Mouse (Mus musculus) cerebellum, postnatal 4 days (tissue): ENCODE measurements around the gene 0610009B22Rik.
A peak's percentile ranks its signal among the peaks of the same experiment; 100 is the strongest.

Source experiments
- DNase-seq, 2 experiments: peaks; one replicate each; pipeline ENCODE4 v3.0.0; 2022; ENCODE audit warnings: low spot score in 2 of 2, mixed read lengths in 1 of 2

Gene 0610009B22Rik

GRCm38 (mm10) chr11:51661867-51662365, 26.8 kb downstream of the 0610009B22Rik start:
- DNase-seq, result no peak

GRCm38 (mm10) chr11:51658705-51659104, 30.0 kb downstream of the 0610009B22Rik start:
- no peak for DNase-seq

GRCm38 (mm10) chr11:51658291-51658690, 30.4 kb downstream of the 0610009B22Rik start:
- DNase-seq, result no peak

GRCm38 (mm10) chr11:51656798-51657521, 31.7 kb downstream of the 0610009B22Rik start:
- DNase-seq, result no peak

- DNase-seq, result no peak
Observed at GRCm38 (mm10) chr11:51654891-51655290, 33.8 kb downstream of the 0610009B22Rik start.

GRCm38 (mm10) chr11:51653736-51654135, 34.9 kb downstream of the 0610009B22Rik start:
- no peak for DNase-seq

GRCm38 (mm10) chr11:51652889-51653418, 35.7 kb downstream of the 0610009B22Rik start:
- DNase-seq, result no peak

GRCm38 (mm10) chr11:51650691-51651515, 37.8 kb downstream of the 0610009B22Rik start, which contains the start of the genes N4bp3 and D930048N14Rik:
Gene N4bp3 (minus strand): TSS chr11:51650842.
Gene D930048N14Rik (plus strand): TSS chr11:51650954.
- DNase-seq, result peak in 1 of 2 experiments; percentile 59

DNA sequence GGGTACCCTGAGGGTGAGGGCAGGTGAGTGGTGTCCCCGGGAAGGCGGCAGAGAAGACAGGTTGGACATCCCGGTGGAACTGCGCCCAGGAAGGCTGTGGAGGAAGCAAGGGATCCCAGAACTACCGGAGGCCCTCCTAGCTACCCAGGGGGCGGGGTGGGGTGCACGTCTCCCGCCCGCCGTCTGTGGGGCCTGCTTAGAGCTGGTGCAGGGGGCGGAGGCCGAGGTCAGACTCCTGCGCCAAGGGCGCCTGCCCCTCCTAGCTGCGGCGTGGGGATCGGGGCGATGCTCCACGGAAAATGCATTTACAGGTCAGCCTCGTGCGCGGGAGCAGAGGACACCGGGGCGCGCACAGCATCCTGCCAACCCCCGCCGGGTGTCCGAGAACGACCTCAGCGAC, 38.4 kb downstream of the 0610009B22Rik start:
- no peak for DNase-seq

DNA sequence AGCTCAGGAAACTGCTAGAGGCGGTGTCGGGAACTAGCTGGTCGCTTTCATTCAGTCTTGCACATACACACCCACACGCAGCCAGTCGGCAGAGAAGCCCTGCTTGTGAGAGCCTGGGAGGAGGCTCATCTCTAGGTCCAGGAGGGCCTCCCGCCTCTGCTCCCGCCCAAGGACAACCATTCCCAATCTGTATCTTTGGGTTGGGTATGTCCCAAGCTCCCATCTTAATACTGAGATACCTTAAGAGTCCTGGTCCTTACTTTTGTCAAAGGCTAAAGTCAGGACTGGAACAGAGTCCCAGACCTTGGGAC, 38.8 kb downstream of the 0610009B22Rik start:
- DNase-seq, result no peak

DNA sequence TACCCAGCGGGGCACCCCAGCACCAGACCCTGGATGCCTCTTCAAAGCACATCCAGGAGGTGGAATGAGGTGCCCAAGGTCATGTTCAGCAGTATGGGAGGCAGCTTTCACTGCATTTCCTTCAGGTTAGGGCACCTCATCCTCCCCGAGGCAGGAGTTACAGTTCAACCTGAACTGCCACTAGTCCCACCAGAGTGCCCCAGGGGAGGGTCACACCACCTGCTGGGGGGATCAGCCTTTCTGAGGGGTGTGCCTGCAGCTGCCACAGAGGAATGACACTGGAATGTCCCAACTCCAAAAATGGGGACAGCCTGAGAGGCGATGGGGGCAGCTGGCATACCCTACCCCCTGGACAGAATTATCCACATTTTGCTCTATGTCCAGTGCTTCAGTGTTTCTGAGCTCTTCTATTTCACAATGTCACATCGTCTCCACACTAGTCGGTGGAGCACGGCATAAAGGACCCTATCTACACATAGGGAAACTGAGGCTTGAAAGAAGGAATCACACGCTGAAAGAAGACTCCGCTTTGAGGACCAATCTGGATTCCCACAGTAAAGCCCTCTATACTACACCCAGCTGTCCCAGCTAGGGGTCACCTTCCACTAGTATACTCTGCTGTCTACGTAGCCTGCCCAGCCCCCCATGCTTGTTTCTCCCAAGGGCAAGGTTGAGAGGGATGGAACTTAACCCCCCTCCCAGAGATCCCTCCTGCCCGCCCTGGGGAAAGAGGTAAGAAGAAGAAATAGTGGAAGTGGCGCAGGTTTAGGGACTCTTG, 39.4 kb downstream of the 0610009B22Rik start:
- DNase-seq, result no peak

DNA sequence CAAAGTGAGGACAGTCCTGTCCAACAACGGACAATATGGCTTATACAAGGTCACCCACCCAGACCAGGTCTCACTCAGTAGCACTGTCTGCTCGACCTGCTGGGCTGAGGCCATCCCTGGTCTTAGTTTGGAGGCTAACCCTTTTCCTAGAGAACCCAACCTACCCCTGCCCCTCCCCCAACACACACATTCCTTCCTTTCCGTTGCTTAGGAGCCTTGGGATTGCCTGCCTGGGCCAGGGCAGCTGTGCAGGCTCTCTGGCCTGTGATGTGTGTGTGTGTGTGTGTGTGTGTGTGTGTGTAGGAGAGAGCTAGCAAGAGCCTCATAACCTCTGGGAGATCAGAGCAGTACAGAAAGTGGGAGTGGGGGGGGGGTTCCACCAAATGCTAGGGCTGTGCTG, 40.1 kb downstream of the 0610009B22Rik start:
- DNase-seq, result no peak

DNA sequence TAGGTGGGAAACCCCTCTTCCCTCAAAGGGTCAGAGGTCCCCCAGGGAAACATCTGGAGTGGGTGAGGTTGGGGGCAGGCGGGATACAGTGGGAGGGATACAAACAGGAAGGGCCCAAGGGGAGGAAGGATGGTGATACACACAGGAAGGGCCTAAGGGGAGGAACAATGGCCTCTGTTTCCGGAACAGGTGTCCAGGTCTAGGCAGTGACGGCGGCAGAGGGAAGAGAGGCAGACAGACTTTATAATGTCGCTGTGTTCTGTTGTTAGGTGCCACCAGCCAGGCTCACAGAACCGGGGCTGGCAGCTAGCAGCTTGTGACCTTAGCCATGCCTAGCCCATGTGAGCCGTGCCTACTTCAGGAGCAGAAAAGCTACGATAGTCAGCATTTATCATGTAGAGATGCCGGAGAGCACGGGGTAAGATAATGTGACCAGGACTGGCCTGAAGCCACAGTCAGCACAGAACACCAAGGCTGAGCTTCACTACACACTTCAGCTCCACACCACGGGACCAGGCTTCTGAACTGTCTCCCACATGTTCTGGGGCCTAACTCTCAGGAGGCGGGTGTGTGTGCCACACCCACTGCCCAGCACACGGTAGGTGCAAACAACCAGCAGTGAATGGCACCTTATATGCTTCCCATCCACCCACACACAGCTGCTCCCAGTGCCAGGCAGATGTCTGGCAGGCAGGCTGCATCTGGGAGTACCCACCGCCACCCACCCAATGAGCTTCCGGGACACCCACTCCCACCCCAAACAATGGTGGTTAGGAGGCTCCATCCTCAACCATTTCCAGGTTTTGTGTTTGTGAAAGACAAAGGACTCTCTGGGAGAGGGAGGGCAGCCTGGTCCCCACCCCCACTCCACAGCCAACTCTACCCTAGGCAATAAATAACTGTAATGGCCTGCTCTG, 41.7 kb downstream of the 0610009B22Rik start:
- no peak for DNase-seq

DNA sequence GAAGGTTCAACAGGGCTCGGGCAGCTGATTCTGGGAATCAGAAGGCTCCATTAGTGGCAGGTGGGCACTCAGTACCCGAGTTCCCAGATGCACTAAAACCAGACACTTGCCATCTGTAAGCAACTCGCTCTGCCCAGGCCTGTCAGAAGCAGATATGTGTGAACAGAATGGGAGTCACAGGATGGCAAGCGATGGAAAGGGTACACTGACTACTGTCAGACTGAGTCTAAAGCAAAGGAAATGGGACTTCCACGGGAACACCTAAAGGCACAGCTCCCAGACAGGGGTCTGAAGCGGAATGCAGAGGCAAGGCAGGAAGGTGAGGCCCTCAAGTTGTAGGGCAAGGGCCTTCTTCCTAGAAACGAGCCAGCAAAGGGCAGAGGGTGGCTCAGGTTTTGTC, 42.4 kb downstream of the 0610009B22Rik start:
- no peak for DNase-seq

GRCm38 (mm10) chr11:51645293-51645692, 43.4 kb downstream of the 0610009B22Rik start:
- DNase-seq, result peak; percentile 39 to 69

- peak in 1 of 2 experiments; percentile 17 for DNase-seq
Observed at GRCm38 (mm10) chr11:51644217-51644616, 44.5 kb downstream of the 0610009B22Rik start.

- DNase-seq, result peak; percentile 38 to 66
Observed at GRCm38 (mm10) chr11:51643761-51644160, 44.9 kb downstream of the 0610009B22Rik start.

DNA sequence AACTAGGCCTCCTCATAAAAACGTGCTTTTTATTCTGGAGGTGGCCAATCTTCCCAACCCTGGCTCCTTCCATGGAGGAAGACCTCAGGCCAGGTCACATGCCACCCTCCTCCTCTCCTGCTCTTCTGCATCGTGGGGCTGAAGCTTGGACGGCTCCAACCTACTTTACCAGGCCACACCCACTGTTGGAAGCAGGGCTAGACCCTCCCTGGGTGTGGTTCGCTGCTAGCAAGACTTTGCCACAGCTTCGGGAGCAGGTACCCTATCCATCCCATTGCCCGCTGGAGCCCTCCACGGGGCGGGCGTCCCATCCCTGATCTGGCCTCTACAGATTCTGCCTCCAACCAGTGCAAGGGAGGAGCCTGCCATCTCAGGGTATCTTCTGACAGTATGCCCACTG, 45.5 kb downstream of the 0610009B22Rik start:
- DNase-seq, result no peak

- peak in 1 of 2 experiments; percentile 34 for DNase-seq
Observed at GRCm38 (mm10) chr11:51640748-51641147, 47.9 kb downstream of the 0610009B22Rik start.

DNA sequence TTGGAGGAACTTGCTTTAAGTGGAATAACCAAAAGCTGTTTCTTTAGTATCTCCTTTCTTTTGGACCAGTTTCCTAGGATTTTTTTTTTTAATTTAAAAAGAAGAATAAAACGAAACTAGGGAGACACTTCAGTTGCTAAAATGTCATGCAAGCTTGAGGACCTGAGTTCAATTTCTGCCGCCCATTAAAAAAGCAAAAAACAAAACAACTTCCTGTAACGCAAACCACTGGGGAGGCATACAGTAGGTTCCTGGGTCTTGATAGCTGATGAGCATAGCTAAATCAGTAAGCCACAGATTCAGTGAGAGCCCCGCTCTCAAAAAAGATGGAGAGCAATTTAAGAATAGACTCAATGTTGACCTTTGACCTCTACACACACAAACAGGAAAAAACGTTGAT, 50.2 kb downstream of the 0610009B22Rik start:
- DNase-seq, result no peak
